Mouse (Mus musculus): Measurements from ENCODE around the gene Rtca.

The Rtca gene

GRCm38 (mm10) chr3:116476686-116477298, 31.2 kb downstream of the Rtca start:
- DNase-seq (ENCODE audit: low read depth, low spot score): peak; percentile 30

DNA sequence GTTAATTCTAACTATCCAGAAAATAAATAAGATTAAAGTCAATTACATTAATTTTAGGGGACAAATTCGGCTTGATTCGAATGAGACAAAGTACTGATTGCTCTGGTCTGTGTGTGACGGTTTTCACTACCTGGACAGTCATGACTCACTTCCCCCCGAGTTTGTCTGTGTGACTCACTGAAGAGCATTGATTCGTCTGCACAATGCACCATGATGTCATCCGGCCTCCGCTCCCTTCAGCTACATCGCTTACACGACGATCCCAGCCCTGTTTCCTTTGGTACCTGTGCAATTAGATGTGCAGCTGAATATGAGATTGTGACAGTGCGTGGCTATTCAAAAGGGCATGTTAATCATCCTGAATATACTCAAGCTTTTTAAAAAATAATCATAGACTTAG, 33.4 kb downstream of the Rtca start:
- DNase-seq (ENCODE audit: low read depth, low spot score): no peak

GRCm38 (mm10) chr3:116465709-116466108, 42.3 kb downstream of the Rtca start:
- no peak for DNase-seq (ENCODE audit: low read depth, low spot score)

GRCm38 (mm10) chr3:116464318-116464717, 43.7 kb downstream of the Rtca start:
- DNase-seq (ENCODE audit: low read depth, low spot score): no peak

DNA sequence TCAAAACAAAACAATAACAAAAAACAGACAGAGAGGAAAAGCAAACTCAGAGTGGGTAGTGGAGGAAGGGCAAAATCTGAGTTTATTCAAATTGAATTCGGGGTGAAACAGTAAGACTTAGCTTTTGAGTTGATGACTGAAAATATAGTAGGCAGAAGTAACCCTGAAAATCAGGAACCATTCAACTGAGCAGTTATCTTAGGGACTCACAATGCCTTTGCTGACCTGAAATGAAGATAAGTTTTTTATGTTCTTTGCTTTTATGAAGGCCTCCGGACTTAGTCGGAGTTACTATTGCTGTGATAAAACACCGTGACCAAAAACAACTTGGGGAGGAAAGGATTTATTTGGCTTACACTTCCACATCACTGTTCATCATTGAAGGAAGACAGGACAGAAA, 47.0 kb downstream of the Rtca start:
- no peak for DNase-seq (ENCODE audit: low read depth, low spot score)

GRCm38 (mm10) chr3:116454529-116454928, 53.5 kb downstream of the Rtca start:
- no peak for DNase-seq (ENCODE audit: low read depth, low spot score)

DNA sequence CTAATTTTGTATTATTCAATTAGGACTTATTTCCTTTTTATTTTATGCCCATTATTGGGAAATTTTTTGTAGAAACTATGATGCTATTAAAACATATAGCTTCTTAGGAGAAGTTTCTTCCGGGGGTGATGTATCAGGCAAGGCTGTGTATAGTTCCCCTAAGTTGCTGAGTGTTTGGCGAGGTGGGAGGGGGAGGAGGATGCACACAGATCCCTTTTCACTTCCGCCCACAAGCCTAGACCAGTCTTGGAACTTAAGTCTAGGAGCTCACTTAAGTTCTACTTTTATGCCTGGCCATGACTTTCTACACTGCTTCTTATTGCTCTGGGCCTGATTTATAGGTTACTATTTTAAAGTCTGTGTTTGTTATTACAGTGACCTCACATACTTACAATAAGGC, 57.3 kb downstream of the Rtca start:
- DNase-seq (ENCODE audit: low read depth, low spot score): no peak

- DNase-seq (ENCODE audit: low read depth, low spot score): no peak
These were observed 63.7 kb downstream of the Rtca start for GRCm38 (mm10) chr3:116444327-116444726.

DNA sequence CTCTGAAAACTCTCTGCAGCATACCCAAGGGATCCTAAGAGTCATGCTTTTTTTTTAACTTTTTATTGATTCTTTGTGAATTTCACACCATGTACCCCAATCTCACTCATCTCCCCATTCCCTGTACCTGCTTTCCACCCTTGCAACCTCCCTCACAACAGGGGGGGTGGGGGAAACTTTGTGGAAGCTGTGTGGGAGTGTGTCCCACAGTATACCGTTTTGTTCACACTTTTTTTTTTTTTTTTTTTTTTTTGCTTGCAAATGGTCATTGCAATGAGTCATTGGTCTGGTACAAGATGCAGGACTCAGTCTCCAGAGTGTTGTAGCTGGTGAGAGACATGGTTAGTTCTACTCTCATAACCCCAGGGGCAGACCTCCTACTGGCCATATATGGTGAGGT, 65.2 kb downstream of the Rtca start:
- no peak for DNase-seq (ENCODE audit: low read depth, low spot score)

- DNase-seq (ENCODE audit: low read depth, low spot score): no peak
These were observed 66.3 kb downstream of the Rtca start for GRCm38 (mm10) chr3:116441518-116442205.

GRCm38 (mm10) chr3:116440066-116440997, 67.7 kb downstream of the Rtca start:
- DNase-seq (ENCODE audit: low read depth, low spot score): no peak

Measured in A20 (cell line).